8 mouse cellular contexts compared by ENCODE assay signal in genomic region chr9:46392641-46393321, GRCm38 (mm10).
DNase-seq lines count a peak whose midpoint lies in the region; ATAC-seq and TF ChIP-seq lines count a peak whose summit lies in the region.

No protein-coding gene starts in this region.

- peak; percentile 87 for TF ChIP-seq RAD21 in CH12.LX (IDR thresholded peaks at IDR 0.05; ENCODE audit: low read depth, low read length)

- no peaks in the 10 kb centered on the region for H3K79me2 ChIP-seq in CH12.LX (replicated peaks; ENCODE audit: control insufficient read depth, extremely low read depth, insufficient read depth, poor library complexity, severe bottlenecking)

- dilution Hi-C loops in CH12.LX (cut with MboI; ENCODE audit: extremely low pct_ligation_motif_present, extremely low pct_unique_long_range_greater_than_20kb, low sequenced_read_pairs) = no loop called here

- no peak for TF ChIP-seq POLR2A in CH12.LX (IDR thresholded peaks at IDR 0.05; ENCODE audit: low read depth, low read length)

- TF ChIP-seq EP300 in CH12.LX (IDR thresholded peaks at IDR 0.05; ENCODE audit: low read length) = no peak

- no peak overlapping the region for H3K9ac ChIP-seq in CH12.LX (ENCODE audit: insufficient read depth, low read depth)
- no peak overlapping the region for H3K9ac ChIP-seq in embryonic facial prominence, embryonic 11.5 days (replicated peaks; ENCODE audit: low read length)

- H3K9me3 ChIP-seq in CH12.LX (replicated peaks; ENCODE audit: low read length) = no peaks in the 10 kb centered on the region
- no peaks in the 10 kb centered on the region for H3K9me3 ChIP-seq in embryonic facial prominence, embryonic 11.5 days (replicated peaks; ENCODE audit: control insufficient read depth, low read length)

- H3K4me1 ChIP-seq in CH12.LX (ENCODE audit: control insufficient read depth in 1 of 2, insufficient read depth in 2 of 2) = peaks cover 7 to 42% of the 10 kb centered on the region in 2 experiments
- H3K4me1 ChIP-seq in embryonic facial prominence, embryonic 11.5 days (ENCODE audit: control insufficient read depth, insufficient read depth, low read length) = no peaks in the 10 kb centered on the region

- no peak overlapping the region for H3K4me3 ChIP-seq in CH12.LX (replicated peaks in 1 of 3; ENCODE audit: low read depth in 2 of 3, low read length in 2 of 3, poor library complexity in 1 of 3)
- no peak overlapping the region for H3K4me3 ChIP-seq in embryonic facial prominence, embryonic 11.5 days (ENCODE audit: low read depth, low read length)

- in situ Hi-C loops in CH12.LX (cut with MboI; ENCODE audit: low pct_ligation_motif_present, low pct_unique_long_range_greater_than_20kb, low sequenced_read_pairs) = no loop called here

- H3K4me2 ChIP-seq in CH12.LX (ENCODE audit: insufficient read depth, low read depth, poor library complexity, severe bottlenecking) = no peak overlapping the region
- no peak overlapping the region; the same call in 1 of the 2 replicates for H3K4me2 ChIP-seq in embryonic facial prominence, embryonic 11.5 days (ENCODE audit: low read depth, low read length)

- no peak overlapping the region for H3K27ac ChIP-seq in CH12.LX (ENCODE audit: insufficient read depth, low read depth)
- no peak overlapping the region for H3K27ac ChIP-seq in embryonic facial prominence, embryonic 11.5 days (replicated peaks; ENCODE audit: low read depth, low read length)

- 7% methylated on average over 23 of the region's 23 CpGs for WGBS in embryonic facial prominence, embryonic 11.5 days

- peak; percentile 56 to 84 for TF ChIP-seq CTCF in CH12.LX (conservative IDR thresholded peaks at IDR 0.05 in 1 of 2, IDR thresholded peaks at IDR 0.05 in 1 of 2; ENCODE audit: low read depth in 2 of 2, low read length in 2 of 2)

- peak; percentile 29 for DNase-seq in CH12.LX (ENCODE audit: extremely low read depth)
- DNase-seq in adrenal gland, postnatal 10 days = peak; percentile 82
- DNase-seq in embryonic facial prominence, embryonic 11.5 days (ENCODE audit: low spot score) = peak; percentile 63
- DNase-seq in layer of hippocampus, adult 9-11 months = peak; percentile 25
- DNase-seq in lung, postnatal 4 days = peak; percentile 55 to 57
- DNase-seq in right cerebral cortex, postnatal 10 days (ENCODE audit: low spot score in 2 of 2) = peak; percentile 56 to 68
- DNase-seq in c-Kit-positive CD71-positive TER-119-positive erythroid progenitor cells, embryonic 14.5 days (ENCODE audit: low spot score) = no peak

- H3K36me3 ChIP-seq in CH12.LX (replicated peaks in 1 of 2; ENCODE audit: control insufficient read depth in 1 of 2, insufficient read depth in 1 of 2, low read length in 1 of 2) = no peaks in the 10 kb centered on the region
- H3K36me3 ChIP-seq in embryonic facial prominence, embryonic 11.5 days (replicated peaks; ENCODE audit: control insufficient read depth, insufficient read depth, low read depth, low read length) = no peaks in the 10 kb centered on the region

- peaks cover 19% of the 10 kb centered on the region for H3K27me3 ChIP-seq in CH12.LX (replicated peaks)
- no peaks in the 10 kb centered on the region; the same call in 1 of the 2 replicates for H3K27me3 ChIP-seq in embryonic facial prominence, embryonic 11.5 days (ENCODE audit: control insufficient read depth, insufficient read depth, low read length)

- ATAC-seq in embryonic facial prominence, embryonic 11.5 days (replicated peaks; ENCODE audit: insufficient number of reproducible peaks, low FRiP score, low TSS enrichment, low read depth) = no peak
- ATAC-seq in hematopoietic stem cell, adult 5-6 weeks (replicated peaks in 1 of 2; ENCODE audit: insufficient read depth in 1 of 2, low FRiP score in 2 of 2, low TSS enrichment in 1 of 2, low read depth in 1 of 2, poor library complexity in 2 of 2, severe bottlenecking in 2 of 2) = peak; percentile 52 to 62; a peak in 2 of 4 replicates

TF ChIP-seq in CH12.LX, 34 proteins besides CTCF, POLR2A, EP300 and RAD21:
- TF ChIP-seq SMC3 (IDR thresholded peaks at IDR 0.05; ENCODE audit: low read depth, low read length) (peak; percentile 65), E2F4 (IDR thresholded peaks at IDR 0.05; ENCODE audit: insufficient replicate concordance, low read depth, low read length) (no peak)
TF ChIP-seq in CH12.LX: peak in this region for 1.
